Mouse (Mus musculus) cortical plate, adult 2 months (tissue): ENCODE results near the gene Arhgef10l.

Experiments
- CTCF ChIP-seq: fragments of 200-500 bp; IDR thresholded peaks from 2 replicates; pipeline ENCODE4 v1.5.1; 2011; ENCODE audit warnings: mild to moderate bottlenecking, control low read depth, low read length; ENCODE audit not compliant: insufficient read depth; ENCODE audit errors: extremely low read depth
- POLR2A ChIP-seq: fragments of 200-500 bp; IDR thresholded peaks from 2 replicates; pipeline ENCODE4 v1.6.1; 2011; ENCODE audit warnings: mild to moderate bottlenecking, low read length, control low read depth; ENCODE audit not compliant: insufficient read depth; ENCODE audit errors: extremely low read depth

GRCm38 (mm10) chr4:140467254-140467791 is 198.5 kb downstream of the Arhgef10l start:
- TF ChIP-seq CTCF (no peak), POLR2A (no peak)
